Mouse (Mus musculus): ENCODE results near the gene Hmg20a.

DNA sequence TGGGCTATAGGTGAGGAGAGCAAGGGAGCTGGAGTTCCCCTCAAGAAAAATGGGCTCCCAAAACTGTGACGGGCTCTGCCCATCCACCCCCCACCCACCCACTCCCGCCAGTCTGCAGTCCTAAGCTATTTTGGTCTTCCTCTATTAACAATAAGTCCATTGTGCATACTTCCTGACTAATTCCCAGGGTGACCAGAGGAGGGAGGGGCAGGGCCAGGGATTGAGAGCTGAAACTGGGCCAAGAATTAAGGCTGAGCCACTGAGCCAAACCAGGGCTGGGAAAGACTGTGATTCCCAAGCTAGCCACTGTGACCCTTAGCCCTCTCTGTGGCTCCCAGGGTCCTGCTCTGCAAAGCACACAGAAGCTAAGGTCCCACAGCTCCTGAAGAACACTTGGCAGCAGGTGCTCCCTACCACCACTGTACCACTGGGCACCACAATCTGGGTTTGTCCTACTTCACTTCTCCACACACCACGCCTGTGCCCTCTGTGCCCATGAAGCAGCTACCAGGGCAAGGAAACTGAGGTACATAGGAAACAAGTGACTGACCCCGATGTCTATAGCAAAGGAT is 98.4 kb downstream of the Hmg20a start:
- TF ChIP-seq CTCF (IDR thresholded peaks at IDR 0.05) (peak; percentile 59), EP300 (IDR thresholded peaks at IDR 0.05) (peak; percentile 55)

All from lung, postnatal 0 days (tissue).